Mouse (Mus musculus) heart, postnatal 14 days (tissue): ENCODE results near the gene Aldoc. TPM values are rescaled to one million over a fixed set of nuclear protein-coding genes. Genes with fewer than 3 reads are reported as not detected.
"Not testable (repeated sequence)": the region's sequence is repeated elsewhere in the genome, so short reads cannot be mapped to it uniquely, and the experiment has no call there.

Experiments used
- DNase-seq, 2 experiments: peaks; one replicate each; pipeline ENCODE4 v3.0.0; 2021 to 2022
- intact Hi-C: fragments of 180-260 bp; cut with DNase I; formaldehyde crosslinking; loops from one replicate; pipeline ENCODE4 v1.15.1; 2025
- long read RNA-seq, 2 experiments: library from polyadenylated mRNA; stranded (forward); transcript quantifications; one replicate each; pipeline ENCODE4 v2.0.0; 2021
- total RNA-seq, 2 experiments: library from RNA; stranded (reverse); gene quantifications; 2 replicates each; pipeline ENCODE4 v1.2.3; 2021

The Aldoc gene
- total RNA-seq, result 1 to 10 TPM in 1 of 2 experiments, under 1 TPM in 1; 0.54 to 1.0 TPM
- long read RNA-seq, experiment 1, partial matches to known transcripts, result 0 of 1 reads
- long read RNA-seq, experiment 1, other reads (novel, unspliced or antisense), result 0 of 1 reads
- long read RNA-seq, experiment 2, result 0 reads

DNA sequence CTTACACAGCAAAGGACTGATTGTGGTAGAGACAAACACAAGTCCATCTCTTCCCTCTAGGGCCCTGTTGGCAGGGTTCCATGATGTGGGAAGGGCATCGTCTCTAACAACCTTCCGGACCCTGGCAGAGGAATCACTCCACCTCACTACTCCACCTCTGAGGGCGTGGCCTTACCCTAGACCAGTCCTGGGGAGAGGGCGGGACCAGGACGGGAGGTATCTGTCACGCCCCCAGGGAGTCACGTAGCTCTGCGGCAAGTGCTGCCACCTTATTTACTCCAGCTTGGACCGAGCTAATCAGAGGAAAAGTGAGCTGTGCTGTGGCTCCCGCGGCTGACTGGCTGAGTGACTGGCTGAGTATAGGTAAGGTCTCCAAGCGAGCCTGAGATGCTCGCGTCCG, at the start of gene Aldoc:
Gene Aldoc (plus strand): TSS at position 109 of the 400 bp plus-strand sequence.
- intact Hi-C loops, result no loop called here

DNA sequence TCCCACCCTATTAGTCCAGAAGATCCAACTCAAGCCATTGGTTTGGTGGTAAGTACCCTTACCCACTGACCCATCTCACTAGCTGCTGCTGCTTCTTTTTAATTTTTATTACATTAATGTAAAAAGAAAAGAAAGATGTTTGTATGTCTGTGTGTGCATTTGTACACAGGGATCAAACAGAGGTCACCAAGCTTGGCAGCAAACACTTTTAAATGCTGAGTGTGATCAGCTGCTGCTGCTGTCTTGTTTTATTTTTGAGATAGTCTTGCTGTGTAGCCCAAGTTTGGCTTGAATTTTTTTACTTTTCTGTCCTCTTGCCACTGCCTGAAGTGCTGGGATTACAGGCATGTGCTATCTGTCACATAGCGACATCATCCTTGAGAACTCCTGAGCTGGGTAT, 47.2 kb upstream of the Aldoc start:
- no peak for DNase-seq
- intact Hi-C loops, result no loop called here

More for the DNA sequence above, at the start of gene Aldoc:
- peak; percentile 38 to 62 for DNase-seq

DNA sequence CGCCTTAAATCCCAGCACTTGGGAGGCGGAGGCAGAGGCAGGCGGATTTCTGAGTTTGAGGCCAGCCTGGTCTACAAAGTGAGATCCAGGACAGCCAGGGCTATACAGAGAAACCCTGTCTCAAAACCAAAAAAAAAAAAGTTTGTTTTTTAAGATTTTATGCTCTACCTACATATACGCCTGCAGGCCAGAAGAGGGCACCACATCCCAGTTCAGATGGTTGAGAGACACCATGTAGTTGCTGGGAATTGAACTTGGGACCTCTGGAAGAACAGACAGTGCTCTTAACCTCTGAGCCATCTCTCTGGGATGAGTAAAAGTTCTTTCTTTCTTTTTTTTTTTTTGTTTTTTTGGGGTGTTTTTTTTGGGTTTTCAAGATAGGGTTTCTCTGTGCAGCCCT, 46.6 kb upstream of the Aldoc start:
- DNase-seq, intact Hi-C loops: not testable (repeated sequence)

GRCm38 (mm10) chr11:78278853-78279252, 43.9 kb upstream of the Aldoc start:
- DNase-seq, result no peak
- intact Hi-C loops, result no loop called here

DNA sequence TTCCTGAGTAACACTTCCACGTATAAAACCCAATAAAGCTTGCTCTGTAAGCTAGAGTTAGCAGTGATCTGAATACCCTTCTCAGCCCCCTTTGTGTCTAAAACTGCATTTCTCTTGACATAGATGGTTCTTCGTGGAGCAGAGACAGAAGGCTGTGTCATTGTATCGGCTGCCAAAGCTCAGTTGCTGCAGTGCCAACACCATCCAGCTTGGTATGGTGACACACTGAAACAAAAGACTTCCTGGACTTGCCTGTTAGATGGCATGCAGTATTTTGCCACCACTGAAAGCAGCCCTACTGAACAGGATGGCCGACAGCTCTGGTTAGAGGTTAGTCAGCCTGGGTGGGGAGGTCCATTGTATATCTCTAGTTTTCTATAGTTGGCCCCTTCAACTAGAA, 43.2 kb upstream of the Aldoc start:
- intact Hi-C loops, result no loop called here
- no peak for DNase-seq

DNA sequence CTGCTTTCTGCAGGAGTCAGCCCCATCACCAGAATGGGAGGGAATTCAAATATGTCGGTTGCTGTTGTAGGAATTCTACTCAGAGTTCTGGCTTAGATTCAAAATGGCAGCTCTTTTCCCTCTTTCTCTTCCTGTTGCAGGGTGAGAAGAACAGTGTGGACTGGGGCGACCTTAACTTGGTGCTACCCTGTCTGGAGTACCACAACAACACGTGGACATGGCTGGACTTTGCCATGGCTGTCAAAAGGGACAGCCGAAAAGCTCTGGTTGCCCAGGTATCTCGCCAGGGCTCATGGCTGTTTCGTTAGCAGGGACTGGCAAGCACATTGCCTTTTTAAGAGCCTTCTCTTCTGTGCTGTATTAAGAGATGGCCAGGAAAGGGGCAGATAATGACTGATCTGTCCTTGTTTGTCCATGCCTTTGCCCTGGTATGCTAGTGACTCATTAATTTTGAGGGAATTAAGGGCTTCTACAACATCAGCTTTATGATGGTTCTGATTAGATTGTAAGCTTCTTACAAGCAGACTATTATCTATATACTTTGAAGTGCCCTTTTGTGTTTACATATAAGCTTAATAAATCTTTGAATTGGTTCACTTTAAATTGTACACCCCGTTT, 33.5 kb upstream of the Aldoc start:
- intact Hi-C loops, result no loop called here
- DNase-seq, result no peak

DNA sequence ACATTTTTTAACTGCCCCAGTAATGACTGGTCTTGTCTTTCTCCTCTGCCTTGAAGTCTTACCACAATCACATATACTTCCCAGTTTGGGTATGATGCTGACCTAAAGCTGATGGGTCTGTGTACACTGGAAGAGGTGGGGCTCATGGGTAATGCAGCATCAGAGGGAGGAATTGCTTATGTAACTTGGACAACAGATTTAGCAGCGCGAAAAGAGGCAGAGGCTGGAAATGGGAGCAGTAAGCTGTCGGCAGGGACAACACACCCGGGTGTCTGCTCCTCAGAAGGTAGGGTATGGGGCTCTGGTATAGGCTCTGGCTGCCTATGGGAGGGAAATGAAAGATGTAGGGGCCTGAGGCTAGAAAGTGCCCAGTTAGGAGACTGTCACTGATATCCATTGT, 32.1 kb upstream of the Aldoc start, which contains the start of gene BC030499:
Gene BC030499 (plus strand): TSS at position 188 of the 400 bp plus-strand sequence.
- no peak for DNase-seq
- intact Hi-C loops, result no loop called here

- DNase-seq, result no peak
- intact Hi-C loops, result no loop called here
Observed at GRCm38 (mm10) chr11:78294585-78294984, 28.2 kb upstream of the Aldoc start.

DNA sequence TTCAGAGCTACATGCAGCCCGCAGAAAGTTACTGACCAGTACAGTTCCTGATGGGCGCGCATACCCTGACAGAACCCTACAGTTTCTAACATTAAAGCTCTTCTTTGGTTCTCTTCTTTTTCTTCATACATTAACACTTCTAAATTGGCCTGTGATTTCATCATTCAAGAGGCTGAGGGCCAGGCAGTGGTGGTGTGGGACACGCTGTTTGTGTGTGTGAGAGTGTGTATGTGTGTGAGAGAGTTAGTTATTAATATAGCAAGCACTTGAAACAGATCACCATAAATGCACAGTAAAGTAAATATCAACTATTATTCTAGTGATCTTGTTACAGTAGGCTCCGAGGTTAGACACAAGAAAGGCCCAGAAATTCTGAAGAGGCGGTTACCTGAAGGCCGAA, 21.9 kb upstream of the Aldoc start:
- no peak for DNase-seq
- intact Hi-C loops, result no loop called here

DNA sequence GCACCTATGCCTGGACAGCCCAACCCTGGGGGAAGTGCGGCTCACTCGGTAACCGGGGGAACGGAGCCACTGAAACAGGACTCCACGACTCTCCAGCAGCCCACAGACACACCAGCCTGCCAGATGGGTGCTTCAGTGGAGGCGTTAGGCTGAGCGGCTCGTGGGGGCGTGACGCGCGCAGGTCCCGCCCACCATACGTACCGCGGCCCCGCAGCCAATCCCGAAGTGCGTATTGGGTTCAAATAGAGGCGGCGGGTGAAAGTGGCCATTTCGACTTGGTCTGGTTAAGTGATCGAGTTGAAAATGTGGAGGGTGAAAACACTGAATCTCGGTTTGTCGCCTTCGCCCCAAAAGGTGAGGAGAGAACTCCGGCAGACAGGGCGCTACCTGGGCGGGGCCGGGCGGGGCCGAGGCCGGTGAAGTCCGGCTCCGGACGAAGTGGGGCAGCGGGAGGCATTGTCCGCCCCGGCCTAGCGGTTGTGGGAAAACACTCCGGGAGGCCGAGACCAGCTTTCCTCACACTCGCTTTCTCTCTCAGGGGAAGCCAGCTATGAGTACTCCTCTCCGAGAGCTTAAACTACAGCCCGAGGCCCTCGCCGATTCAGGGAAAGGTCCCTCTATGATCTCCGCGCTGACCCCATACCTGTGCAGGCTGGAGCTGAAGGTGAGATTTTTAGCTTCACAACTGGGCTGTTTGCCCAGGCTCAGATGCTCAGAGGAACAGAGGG, 21.2 kb upstream of the Aldoc start, which contains the start of gene Spag5:
Gene Spag5 (plus strand): TSS at position 173 of the 728 bp plus-strand sequence.
- intact Hi-C loops, result no loop called here

DNA sequence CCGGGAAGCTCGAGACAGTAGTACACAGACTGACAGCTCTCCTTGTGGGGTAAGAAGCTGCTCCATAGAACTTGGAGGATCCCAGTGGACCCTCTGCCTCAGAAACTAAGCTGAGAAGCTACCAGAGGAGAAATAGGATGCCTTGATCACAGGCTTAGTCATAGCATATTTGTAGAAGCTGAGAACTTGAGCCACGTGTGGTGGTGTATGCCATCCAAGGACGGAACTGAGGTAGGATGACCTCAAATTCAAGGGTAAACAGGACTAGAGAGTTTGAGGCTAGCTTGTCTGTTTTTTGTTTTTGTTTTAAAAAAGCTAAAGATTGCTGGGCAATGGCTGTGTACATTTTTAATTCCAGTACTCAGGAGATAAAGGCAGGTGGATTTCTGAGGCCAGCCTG, 17.5 kb upstream of the Aldoc start:
- intact Hi-C loops, result no loop called here

More for the DNA sequence above, 21.2 kb upstream of the Aldoc start, which contains the start of gene Spag5:
- DNase-seq, result peak; percentile 87 to 93

GRCm38 (mm10) chr11:78310861-78311511, 11.8 kb upstream of the Aldoc start:
- intact Hi-C loops, result no loop called here
- DNase-seq, result no peak

More for the DNA sequence above, 17.5 kb upstream of the Aldoc start:
- no peak for DNase-seq

GRCm38 (mm10) chr11:78313662-78314061, 9.1 kb upstream of the Aldoc start:
- DNase-seq, result no peak
- intact Hi-C loops, result no loop called here

DNA sequence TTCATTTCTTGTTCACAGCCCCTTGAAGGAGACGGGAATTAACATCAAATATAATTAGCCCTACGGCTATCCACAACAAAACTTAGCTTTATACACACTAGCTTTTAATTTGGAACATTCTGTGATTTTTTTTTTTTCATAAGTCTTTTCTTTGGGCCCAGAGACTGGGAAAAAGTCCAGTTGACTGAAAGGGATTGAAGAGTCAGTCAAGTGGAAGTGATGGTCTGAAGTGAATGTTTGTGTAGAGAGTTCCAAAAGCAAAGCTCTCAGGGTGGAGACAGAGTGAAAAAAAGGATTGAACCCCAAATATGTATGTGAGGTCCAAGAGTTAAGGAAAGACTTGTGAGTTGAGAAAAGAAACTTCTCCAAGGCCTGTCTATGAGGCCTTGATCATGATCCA, 4.4 kb upstream of the Aldoc start:
- intact Hi-C loops, result no loop called here
- no peak for DNase-seq

DNA sequence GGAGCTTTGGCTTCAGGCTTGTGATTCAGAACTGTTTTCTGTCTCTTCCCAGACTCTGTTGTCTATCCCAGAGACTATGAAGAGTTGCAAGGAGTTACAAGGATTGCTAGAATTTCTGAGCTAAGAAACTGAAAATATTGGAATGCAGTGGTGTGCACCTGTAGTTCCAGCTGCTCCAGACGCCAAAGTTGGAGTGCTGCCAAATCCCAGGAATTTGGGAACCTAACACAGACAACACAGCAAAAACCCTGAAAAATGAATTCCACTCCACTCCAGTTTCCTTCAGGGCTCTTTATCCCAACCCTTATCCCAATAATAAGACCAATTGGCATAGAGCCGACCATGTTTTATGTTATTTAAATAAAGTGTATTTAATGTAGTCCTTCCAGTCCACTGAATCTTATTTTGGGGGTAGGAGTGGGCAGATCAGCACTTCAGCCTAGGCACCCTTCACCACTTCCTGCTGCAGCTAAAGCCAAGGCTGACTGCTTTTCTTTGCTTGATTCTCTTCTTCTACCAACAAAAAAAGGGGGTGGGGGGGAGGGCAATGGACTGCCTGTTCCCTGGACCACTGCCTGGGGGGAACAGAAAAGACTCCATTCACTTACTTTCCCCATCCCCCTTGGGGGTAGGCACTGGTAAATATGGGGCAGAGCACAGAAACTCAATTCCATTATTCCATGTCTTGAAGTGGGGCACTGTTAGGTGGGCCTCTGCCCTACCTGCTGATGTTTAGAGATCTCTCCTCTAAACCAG, 514 bp upstream of the Aldoc start:
- DNase-seq, result no peak
- intact Hi-C loops, result no loop called here

- DNase-seq, result no peak
- intact Hi-C loops, result no loop called here
Observed at GRCm38 (mm10) chr11:78324000-78324785, 1.4 kb downstream of the Aldoc start.

DNA sequence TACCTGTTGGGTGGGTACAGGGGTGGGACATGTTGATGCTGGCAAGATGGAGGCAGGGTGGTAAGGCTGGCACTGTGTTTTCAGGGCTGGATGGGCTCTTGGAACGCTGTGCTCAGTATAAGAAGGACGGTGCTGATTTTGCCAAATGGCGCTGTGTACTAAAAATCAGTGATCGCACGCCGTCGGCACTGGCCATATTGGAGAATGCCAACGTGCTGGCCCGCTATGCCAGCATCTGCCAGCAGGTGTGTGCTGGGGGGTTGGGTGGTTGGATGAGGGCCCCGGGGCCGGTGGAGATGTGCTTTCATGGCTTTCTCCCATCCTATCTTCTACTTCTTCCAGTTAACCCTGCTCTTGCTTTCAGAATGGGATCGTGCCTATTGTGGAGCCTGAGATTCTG, 2.2 kb downstream of the Aldoc start:
- DNase-seq, result no peak
- intact Hi-C loops, result no loop called here

DNA sequence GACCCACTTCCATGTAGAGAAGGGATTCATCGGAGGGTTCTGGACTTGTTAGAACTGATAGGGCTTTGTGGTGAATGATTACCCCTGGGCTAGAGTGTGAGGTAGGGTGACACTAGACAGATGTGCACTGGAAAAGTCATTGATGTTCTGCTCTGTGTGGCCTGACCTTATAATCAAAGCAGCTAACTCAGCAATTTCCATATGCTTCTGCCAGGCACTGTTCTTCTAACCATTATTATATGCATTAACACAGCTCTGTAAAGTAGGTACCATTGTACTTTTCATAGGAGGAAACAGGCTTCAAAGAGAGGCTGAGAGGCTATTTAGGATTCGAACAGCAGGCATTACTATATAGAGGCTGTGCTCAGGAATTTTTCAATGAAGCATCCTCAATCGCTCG, 4.4 kb downstream of the Aldoc start:
- intact Hi-C loops, result no loop called here
- no peak for DNase-seq

DNA sequence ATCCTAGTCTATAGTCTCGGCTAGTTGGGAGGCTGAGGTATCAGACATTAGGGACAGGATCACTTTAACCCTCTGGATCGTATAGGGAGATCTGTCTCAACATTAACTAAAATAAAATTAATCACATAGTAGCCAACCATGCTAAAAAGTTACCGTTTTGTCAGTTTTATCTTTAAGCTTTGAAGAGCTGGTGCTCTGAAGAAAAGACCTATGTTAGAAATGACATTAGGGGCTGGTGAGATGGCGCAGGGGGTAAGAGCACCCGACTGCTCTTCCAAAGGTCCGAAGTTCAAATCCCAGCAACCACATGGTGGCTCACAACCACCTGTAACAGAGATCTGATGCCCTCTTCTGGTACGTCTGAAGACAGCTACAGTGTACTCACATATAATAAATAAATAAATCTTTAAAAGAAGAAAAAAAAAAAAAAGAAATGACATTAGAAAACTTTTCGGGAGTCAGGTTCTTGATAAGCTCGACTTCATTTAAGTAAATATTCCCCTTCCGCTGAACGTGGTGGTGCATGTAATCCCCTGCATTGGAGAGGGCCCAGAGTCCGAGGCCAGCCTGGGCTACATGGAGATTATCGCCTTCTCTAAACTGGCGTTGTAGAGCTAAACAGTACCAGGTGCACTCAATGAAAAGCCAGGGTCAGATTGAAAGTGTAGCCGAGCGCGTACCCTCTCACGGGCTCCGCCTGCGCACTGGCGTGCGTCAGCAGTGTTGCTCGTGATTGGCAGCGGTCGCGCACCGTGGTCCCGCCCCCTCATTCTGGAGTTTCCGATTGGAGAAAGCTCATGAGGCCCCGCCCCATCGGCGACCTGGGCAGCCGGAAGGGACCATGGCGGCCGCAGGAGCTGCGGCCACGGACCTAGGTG, 5.1 kb downstream of the Aldoc start, which contains the start of gene Pigs:
Gene Pigs (plus strand): TSS at position 782 of the 878 bp plus-strand sequence.
- DNase-seq, result peak; percentile 96 to 97

More for the DNA sequence above, 5.1 kb downstream of the Aldoc start, which contains the start of gene Pigs:
- intact Hi-C loops, result no loop called here
